Mouse (Mus musculus): ENCODE results near the gene Cd72.
"Not testable (repeated sequence)": the region's sequence is repeated elsewhere in the genome, so short reads cannot be mapped to it uniquely, and the experiment has no call there.

Gene Cd72

GRCm38 (mm10) chr4:43454041-43454836 lies at the start of gene Cd72:
Cd72 (minus strand) TSS chr4:43454628.
- DNase-seq (ENCODE audit: low spot score) = no peak

GRCm38 (mm10) chr4:43503506-43503905 lies 49.1 kb upstream of the Cd72 start:
- no peak for DNase-seq (ENCODE audit: low spot score)

DNA sequence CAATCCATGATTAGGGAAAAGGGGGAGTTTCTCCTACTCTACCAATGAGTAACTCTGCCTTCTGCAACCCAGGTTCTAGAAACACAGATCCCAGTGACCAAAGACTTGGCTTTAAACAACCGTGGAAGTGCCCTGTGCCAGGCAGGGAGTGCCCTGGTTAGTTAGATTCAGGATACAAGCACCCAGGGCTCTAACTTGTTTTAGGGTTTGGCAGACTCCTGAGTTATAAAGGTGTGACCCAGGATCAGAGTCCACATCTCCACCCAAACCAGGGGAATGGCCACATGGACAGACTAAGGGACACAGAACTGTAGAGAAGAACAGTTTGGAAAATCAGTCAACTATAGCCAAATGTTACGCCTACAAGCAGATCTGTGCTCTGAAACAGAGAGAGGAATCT lies 48.6 kb upstream of the Cd72 start:
- DNase-seq (ENCODE audit: low spot score) = no peak

DNA sequence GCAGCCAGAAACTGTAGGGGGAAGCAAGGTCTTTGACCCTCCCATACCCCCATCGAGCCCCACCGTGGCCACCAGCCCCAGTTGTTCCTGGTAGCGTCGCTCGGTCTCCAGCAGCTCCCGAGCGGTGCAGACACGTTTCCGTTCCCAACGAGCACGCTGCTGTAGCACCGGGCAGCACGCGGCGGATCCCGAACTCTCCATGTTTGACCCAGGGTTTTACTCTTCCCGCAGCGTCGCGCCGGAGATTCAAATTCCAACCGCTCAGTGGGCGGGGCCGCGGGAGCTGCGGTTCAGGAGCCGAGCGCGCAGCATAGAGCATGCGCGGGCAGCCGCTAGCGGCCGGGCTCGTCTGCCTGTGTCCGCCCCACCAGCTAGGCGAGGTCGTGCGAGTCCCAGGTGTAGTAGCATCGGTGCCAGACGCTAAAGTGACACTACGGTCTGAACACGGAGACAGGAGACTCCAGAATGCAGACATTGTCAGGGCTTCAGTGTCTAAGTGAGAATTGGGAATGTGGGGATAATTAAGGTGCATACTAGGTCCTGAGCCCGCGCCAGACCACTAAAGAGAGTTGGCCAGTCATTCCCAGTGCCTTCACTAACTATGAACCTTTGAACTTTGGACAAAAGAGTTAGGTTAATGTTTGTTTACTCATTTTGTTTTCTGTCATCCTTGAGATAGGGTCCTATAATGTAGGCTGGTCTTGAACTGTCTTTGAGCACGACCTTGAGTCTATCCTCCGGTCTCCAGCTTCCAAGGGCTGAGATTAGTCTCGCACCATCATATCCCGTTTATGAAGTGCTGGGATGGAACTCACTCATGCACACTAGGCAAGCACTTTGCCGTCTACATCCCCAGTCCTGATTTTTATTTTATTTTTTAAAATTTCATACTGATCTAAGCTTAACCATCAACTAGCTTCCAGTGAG lies 45.2 kb upstream of the Cd72 start, which contains the start of gene Arhgef39:
Gene Arhgef39, minus strand, starts transcription at position 289 of the 927 bp plus-strand sequence.
- peak; percentile 85 for DNase-seq (ENCODE audit: low spot score)

DNA sequence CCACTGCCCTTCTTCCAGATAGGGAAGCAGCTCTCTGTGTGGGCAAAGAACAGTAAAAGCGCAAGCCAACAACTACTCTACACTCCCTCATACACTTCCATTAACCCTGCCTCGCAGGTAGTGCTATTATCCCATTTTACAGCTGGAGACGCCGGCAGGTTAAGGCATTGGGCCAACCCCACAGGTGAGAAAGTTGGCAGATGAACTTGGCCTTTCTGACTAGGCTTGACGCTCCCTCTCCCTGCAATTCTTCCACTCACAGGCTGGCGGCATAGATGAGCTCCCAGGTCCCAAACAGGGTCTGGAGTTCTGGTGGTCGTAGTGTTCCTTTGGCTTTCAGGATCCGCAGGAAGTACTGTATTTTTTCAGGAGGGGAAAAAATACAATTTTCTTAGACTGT lies 44.6 kb upstream of the Cd72 start:
- DNase-seq (ENCODE audit: low spot score) = no peak

DNA sequence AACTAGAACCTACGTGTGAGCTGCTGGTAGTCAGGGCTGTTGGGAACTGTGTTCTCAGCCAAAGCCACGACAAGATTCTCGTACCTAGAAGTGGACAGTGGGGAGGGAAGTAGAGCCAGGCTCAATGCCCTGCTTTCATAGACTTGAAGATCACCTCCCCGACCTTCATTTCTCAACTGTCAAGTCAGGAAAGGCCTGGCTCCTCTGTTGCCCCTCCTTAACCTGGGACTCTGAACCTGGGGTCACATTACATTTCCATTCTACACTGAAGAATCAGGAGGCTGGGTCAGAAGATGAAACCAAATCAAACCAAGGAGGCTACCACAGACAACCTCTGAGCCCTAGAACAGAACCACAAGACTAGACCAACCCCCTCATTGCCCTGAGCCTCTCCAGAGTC lies 43.5 kb upstream of the Cd72 start:
- no peak for DNase-seq (ENCODE audit: low spot score)

DNA sequence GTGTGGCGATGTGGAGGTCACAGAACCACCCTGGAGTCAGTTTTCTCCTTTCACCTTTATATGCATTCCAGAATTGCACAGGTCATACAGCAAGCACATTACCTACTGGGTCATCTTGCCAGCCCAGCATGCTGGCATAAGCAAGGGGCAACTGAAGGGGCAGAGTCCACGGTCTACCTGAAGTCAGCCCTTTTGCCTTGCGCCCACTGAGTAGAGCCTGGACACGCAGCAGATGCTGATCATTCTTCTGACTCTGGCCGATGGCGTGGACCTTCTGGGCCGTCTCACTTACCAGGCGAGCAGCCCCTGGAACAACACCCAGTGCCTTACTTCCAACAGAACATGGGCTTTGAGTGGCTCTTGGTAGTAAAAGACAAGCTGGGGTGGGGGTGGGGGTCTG lies 43.0 kb upstream of the Cd72 start:
- DNase-seq (ENCODE audit: low spot score) = no peak

DNA sequence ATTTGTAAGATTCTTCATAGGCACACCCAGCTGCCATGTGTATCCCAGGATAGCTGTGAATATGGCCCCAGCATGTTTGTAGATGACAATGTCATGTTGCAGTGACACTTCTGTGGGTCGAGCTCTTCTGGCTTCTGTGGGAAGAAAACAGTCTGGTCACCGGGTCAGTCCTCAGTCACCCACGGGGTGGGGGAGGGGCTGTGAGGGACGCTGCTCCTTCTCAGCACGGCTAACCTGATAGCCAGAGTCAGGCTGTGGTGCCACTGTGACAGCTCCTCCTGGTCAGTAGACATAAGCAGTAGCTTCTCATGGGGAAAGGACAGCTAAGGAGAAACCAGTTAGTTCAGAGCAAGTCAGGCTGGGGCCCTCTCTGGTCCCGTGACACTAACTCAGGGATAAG lies 42.2 kb upstream of the Cd72 start:
- DNase-seq (ENCODE audit: low spot score) = no peak

DNA sequence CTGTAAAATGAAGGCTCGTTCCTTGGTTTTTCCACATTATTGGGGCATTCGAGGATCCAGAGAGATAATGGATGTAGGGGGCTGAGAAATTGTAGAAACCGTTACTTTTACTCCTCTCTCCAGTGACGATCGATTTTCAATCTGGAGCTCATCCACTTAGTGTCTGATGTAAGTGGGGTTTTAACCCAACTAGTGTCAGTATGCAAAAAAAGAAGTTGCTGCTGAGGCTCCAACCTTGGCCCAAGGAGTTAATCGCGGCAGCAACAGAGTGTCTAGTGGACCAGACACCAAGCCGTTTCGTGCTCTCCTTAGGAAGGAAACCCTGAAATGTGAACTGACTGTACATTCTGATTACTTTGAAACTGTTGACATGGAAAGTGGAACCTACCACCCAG lies 39.4 kb upstream of the Cd72 start:
- no peak for DNase-seq (ENCODE audit: low spot score)

- DNase-seq (ENCODE audit: low spot score) = peak; percentile 96
Observed at GRCm38 (mm10) chr4:43493186-43493845, 38.9 kb upstream of the Cd72 start.

- DNase-seq (ENCODE audit: low spot score) = peak; percentile 92
Observed at GRCm38 (mm10) chr4:43492821-43493185, 38.4 kb upstream of the Cd72 start, which contains the start of gene Ccdc107. Ccdc107 (plus strand) TSS chr4:43492900.

DNA sequence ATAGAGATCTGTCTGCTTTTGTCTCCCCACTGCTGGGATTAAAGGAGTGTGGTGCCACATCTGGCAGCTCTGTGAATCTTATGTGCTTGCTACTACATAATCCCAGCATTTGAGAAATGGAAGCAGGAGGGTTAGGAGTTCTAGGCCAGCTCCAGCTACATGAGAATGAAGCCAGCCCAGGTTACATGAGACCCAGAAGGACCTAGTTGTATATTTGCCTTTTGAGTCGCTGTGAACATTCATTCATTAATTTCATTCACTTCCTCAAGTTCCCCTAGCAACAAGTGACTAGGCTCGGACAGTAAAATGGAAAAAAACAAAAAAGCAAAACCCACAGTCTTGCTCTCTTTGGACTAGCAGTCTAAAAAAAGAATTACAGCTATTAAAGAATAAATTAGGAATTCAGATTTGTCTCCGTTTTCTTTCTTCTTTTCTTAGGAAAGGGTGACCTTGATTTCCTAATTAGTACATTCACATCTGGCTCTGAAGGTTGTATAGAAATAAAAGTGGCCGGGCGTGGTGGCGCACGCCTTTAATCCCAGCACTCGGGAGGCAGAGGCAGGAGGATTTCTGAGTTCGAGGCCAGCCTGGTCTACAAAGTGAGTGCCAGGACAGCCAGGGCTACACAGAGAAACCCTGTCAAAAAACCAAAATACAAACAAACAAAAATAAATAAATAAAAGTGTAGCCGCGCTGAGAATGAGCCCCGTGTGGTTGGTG lies 37.8 kb upstream of the Cd72 start:
- DNase-seq (ENCODE audit: low spot score) = no peak

GRCm38 (mm10) chr4:43490801-43491200 lies 36.4 kb upstream of the Cd72 start:
- DNase-seq (ENCODE audit: low spot score) = no peak

DNA sequence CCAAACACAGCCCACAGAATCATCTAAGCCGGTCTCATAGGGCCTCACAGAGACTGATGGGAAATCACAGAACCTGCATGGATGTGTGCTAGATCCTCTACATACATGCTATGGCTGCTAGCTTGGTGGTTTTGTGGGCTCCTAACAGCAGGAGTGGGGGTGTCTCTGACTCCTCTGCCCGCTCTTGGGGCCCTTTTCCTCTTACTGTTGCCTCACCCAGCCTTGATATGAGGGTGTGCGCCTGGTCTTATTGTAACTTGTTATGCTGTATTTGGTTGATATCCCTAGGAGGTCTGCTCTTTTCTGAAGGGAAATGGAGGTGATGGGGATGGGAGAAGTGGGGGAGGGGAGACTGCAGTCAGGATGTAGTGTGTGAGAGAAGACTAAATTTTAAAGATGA lies 35.2 kb upstream of the Cd72 start:
- DNase-seq (ENCODE audit: low spot score) = no peak

- DNase-seq (ENCODE audit: low spot score) = not testable (repeated sequence)
Observed at GRCm38 (mm10) chr4:43485666-43486065, 31.2 kb upstream of the Cd72 start.

DNA sequence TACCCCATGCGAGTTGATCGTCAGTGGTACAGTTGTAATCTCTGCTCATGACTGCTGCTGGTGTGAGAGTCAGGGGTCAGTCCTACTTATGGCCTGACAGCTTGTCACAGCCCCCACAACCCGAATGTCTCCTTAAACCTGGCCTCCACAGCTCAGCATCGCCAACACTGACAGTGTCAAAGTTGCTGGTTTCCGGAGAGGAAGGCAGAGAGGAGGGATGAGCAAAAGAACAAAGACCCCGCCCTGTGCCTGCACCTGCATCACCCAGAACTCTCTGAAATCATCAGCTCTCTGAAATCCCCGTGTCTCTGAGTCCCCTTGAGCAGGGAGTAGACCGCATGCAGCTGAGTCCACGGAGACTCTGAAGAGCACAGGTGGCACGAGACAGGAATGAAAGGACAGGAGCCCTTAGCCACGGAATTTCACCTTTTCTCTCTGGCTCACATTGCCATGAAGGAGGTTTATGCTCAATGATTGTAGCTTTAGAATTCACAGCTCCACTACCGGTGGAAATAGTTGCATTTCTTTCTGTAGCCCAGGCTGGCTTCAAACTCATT lies 29.2 kb upstream of the Cd72 start, which contains the start of gene Sit1:
Gene Sit1, minus strand, starts transcription at position 200 of the 557 bp plus-strand sequence.
- no peak for DNase-seq (ENCODE audit: low spot score)

- no peak for DNase-seq (ENCODE audit: low spot score)
Observed at GRCm38 (mm10) chr4:43482591-43482990, 28.2 kb upstream of the Cd72 start.

GRCm38 (mm10) chr4:43481894-43482456 lies 27.5 kb upstream of the Cd72 start:
- DNase-seq (ENCODE audit: low spot score) = no peak

DNA sequence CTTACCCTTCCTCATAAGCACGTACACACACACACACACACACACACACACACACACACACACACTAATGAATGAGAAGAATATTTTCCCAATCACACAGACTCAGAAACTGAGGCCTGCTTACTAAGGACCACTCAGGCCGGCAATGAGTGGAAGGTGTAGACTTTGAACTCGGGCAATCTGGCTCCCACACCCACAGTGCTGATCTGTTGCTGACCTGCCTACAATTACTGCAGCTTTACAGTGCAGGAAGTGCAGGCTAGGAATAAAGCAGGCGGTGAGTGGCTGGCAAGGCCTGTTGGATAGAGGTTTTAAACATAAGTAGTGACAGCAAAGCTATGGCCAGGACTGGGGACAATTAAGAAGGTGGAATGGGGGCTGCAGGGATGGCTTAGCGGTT lies 26.6 kb upstream of the Cd72 start:
- DNase-seq (ENCODE audit: low spot score) = no peak

DNA sequence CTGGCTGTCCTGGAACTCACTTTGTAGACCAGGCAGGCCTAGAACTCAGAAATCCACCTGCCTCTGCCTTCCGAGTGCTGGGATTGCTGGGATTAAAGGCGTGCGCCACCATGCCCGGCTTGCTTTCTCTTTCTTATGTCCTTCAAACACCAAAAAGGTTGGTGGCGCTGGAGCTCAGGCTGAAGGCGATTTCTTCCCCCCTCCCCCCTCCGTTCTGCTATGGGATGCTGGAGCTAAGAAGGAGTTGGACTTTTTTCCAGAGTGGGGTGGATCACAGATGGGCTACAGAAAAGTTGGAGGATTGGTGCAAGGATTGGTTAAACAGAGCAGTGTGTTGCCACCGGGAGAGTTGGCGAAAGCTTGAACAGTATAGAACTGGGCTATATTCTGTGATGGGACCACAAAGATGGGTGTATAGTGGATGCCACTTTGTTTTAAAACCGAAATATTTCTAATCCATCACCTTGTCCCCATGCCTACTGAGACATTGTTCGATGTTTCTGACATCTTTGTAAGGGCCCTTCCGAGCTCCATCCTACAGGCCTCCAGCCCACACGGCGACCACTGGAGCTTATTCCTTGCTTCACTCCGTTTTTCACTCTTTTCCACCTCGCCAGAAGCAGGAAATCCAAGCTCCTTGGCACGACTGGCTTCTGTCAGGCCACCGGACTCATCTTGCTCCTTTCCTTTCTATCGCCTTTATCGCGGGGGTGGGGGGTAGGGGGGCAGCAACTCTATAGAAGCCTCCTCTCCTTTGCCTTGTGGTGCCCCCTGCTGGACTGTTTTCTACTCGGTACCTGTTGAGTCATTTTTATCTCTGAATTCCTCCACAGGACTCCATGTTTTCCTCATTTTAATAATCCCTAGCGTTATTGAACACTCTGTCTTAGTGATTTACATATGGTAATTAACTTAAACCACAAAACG lies 24.7 kb upstream of the Cd72 start:
- DNase-seq (ENCODE audit: low spot score) = peak; percentile 84

Data from urinary bladder, postnatal 14 days (tissue).